Mouse (Mus musculus) MN1 (cell line): ENCODE data around the gene Apba1.

Source experiments
- DNase-seq: peaks from one replicate; pipeline ENCODE4 v3.0.0-alpha.2; 2016; ENCODE audit warnings: low spot score

The Apba1 gene

GRCm38 (mm10) chr19:23806796-23807195 lies 48.1 kb downstream of the Apba1 start:
- DNase-seq: no peak

GRCm38 (mm10) chr19:23807371-23807770 lies 48.7 kb downstream of the Apba1 start:
- no peak for DNase-seq

GRCm38 (mm10) chr19:23809236-23809635 lies 50.5 kb downstream of the Apba1 start:
- DNase-seq: no peak

- DNase-seq: no peak
Observed at GRCm38 (mm10) chr19:23810512-23810911, 51.8 kb downstream of the Apba1 start.

- DNase-seq: no peak
Observed at GRCm38 (mm10) chr19:23810976-23811375, 52.3 kb downstream of the Apba1 start.

- no peak for DNase-seq
Observed at GRCm38 (mm10) chr19:23816762-23817161, 58.1 kb downstream of the Apba1 start.

GRCm38 (mm10) chr19:23817196-23817595 lies 58.5 kb downstream of the Apba1 start:
- DNase-seq: no peak

GRCm38 (mm10) chr19:23819882-23820281 lies 61.2 kb downstream of the Apba1 start:
- no peak for DNase-seq

GRCm38 (mm10) chr19:23822497-23822896 lies 63.8 kb downstream of the Apba1 start:
- no peak for DNase-seq

- no peak for DNase-seq
Observed at GRCm38 (mm10) chr19:23823533-23823932, 64.8 kb downstream of the Apba1 start.

- no peak for DNase-seq
Observed at GRCm38 (mm10) chr19:23826251-23826650, 67.6 kb downstream of the Apba1 start.

- no peak for DNase-seq
Observed at GRCm38 (mm10) chr19:23830761-23831160, 72.1 kb downstream of the Apba1 start.

GRCm38 (mm10) chr19:23833685-23834682 lies 75.3 kb downstream of the Apba1 start:
- peak; percentile 24 for DNase-seq

- DNase-seq: no peak
Observed at GRCm38 (mm10) chr19:23834721-23835120, 76.0 kb downstream of the Apba1 start.

GRCm38 (mm10) chr19:23855832-23856231 lies 97.1 kb downstream of the Apba1 start:
- DNase-seq: no peak

GRCm38 (mm10) chr19:23858091-23858490 lies 99.4 kb downstream of the Apba1 start:
- no peak for DNase-seq

- DNase-seq: no peak
Observed at GRCm38 (mm10) chr19:23858781-23859180, 100.1 kb downstream of the Apba1 start.

GRCm38 (mm10) chr19:23860151-23860820 lies 101.6 kb downstream of the Apba1 start:
- peak; percentile 35 for DNase-seq

- no peak for DNase-seq
Observed at GRCm38 (mm10) chr19:23862736-23863135, 104.0 kb downstream of the Apba1 start.

GRCm38 (mm10) chr19:23863959-23864358 lies 105.3 kb downstream of the Apba1 start:
- DNase-seq: no peak

- DNase-seq: no peak
Observed at GRCm38 (mm10) chr19:23866045-23866444, 107.4 kb downstream of the Apba1 start.

- no peak for DNase-seq
Observed at GRCm38 (mm10) chr19:23867052-23867451, 108.4 kb downstream of the Apba1 start.

- no peak for DNase-seq
Observed at GRCm38 (mm10) chr19:23867589-23867988, 108.9 kb downstream of the Apba1 start.
